Mouse (Mus musculus): ENCODE results near the gene Chp1.
"Not testable (repeated sequence)": the region's sequence is repeated elsewhere in the genome, so short reads cannot be mapped to it uniquely, and the experiment has no call there.

Gene Chp1

DNA sequence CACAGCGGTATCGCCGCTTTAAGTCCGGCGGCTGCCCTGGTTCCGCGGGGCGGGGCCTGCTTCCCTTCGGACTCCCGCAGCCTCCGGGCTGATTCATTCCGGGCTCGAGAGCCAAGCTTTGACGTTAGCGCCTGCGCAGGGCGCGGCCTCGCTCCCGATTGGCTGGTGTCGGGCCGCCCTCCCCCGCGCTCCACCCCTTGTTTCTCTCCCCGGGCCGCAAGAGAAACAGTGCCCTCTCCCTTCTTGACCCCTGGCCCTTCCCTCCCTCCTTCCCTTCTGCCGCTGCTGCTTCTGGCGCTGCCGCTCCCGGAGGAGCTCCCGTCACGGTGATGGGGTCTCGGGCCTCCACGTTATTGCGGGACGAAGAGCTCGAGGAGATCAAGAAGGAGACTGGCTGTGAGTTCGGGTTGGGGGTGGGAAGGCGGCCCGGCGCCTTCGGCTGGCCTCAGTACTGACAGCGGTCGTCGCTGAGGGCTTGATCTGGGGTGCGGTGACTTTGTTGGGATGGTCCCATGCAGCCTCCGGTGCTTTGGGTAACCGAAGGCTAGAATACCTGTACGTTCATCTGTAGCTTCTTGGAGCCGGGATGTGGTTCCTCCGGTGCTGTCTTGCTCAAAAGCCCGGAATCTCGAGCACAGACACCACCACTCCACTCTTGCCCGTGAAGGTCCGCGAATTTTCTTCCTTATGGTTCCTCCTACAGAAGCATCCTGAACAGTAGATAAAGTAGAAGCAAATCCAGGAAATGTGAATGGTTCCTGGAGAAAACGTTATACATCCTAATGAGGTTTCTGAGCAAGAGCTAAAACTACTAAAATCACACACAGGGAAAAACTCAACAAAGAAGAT lies at the start of gene Chp1, which contains the start of gene Exd1:
TSS of gene Chp1 (plus strand) at position 176 of the 849 bp plus-strand sequence.
TSS of gene Exd1 (minus strand) at position 106 of the 849 bp plus-strand sequence.
- peak; percentile 97 for DNase-seq (ENCODE audit: low spot score in 2 of 2)

DNA sequence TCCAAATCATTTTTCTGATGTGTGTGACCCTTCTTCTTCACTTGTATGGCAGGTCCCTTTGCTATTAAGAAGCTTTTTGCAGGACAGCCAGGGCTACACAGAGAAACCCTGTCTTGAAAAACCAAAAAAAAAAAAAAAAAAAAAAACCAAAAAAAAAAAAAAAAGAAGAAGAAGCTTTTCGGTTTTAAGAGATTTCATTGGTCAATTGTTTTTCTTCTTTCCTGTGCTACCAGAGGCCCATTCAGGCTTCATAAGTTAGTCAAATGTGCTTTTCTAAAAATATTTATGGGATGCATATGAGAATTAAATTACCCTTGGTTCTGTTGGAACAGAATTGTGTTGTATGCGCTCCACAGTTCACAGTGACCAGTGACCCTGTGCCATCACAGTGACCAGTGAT lies 48.6 kb upstream of the Chp1 start:
- no peak for DNase-seq (ENCODE audit: low spot score in 2 of 2)

DNA sequence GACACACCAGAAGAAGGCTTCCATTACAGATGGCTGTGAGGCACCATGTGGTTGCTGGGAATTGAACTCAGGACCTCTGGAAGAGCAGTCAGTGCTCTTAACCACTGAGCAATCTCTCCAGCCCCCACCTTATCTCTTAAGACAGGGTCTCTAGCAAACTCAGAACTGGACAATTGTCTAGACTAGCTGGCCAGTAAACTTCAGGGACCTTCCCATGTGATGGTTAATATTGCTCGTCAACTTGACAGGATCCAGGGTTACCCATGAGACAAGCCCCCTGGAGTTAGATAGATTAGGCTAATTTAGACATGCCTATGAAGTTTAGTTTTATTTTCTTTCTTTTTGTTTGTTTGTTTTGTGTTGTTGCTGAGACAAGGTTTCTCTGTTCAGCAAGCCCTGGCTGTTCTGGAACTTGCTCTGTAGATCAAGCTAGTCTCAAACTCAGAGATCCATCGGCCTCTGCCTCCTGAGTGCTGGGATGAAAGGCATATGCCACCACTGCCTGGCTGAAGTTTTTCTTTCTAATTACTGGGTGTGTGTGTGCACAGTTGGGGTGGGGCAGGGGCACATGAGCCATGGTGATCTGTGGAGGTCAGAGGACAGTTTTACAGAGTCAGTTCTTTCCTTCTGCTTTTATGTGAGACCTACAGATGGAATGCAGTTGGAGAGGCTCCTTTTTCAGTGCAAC lies 46.4 kb upstream of the Chp1 start:
- no peak for DNase-seq (ENCODE audit: low spot score in 2 of 2)

DNA sequence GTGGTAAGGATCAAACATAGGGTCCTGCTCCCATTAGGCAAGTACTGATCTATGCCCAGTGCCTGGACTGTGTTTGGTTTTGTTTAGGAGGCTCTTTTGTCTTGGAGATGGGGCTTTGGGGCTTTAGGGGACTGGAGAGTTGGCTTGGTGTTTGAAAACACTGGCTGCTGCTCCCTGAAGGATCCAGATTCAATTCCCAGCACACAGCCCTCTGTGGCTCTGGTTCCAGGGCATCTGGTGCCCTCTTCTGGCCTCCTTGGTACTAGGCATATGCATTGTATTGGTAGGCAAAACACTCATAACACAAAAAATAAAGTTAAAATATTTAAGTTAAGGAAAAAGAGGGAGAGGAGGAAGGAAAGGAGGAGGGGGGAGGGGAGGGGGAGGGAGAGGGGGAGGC lies 40.4 kb upstream of the Chp1 start:
- DNase-seq (ENCODE audit: low spot score in 2 of 2) = no peak

DNA sequence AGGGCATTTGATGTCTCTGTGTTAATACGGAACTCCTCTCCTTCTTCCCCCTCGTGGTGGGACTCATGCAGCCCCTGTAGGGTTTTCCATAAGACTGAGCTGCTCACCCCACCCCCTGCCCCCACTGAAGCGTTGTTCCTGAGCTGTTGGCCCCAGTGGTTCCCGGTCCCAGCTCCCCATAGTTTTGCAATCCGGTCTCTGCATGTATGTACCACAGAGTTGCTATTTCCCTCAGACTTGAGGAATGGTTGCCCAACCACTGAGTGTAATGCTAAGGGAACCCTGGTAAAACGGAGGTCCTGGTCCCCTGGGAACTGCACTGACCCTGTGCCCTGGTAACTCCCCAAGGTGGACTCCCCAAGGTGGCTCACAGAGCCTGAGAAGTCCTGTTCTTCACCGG lies 39.0 kb upstream of the Chp1 start:
- DNase-seq (ENCODE audit: low spot score in 2 of 2) = not testable (repeated sequence)

DNA sequence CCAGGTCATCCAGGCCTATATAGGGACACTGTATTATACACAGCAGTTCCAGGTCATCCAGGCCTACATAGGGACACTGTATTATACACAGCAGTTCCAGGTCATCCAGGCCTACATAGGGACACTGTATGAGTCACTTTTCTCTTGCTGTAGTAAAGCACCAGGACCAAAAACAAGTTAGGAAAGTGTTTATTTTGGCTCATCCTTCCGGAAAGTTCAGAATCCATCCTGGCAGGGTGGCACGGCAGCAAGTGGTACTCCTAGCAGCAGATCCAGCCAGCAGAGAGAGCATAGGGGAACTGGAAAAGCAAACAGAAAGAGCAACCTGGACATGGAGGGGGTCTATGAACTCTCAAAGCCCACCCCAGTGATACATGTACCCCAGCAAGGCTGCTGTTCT lies 36.6 kb upstream of the Chp1 start:
- DNase-seq (ENCODE audit: low spot score in 2 of 2) = no peak

DNA sequence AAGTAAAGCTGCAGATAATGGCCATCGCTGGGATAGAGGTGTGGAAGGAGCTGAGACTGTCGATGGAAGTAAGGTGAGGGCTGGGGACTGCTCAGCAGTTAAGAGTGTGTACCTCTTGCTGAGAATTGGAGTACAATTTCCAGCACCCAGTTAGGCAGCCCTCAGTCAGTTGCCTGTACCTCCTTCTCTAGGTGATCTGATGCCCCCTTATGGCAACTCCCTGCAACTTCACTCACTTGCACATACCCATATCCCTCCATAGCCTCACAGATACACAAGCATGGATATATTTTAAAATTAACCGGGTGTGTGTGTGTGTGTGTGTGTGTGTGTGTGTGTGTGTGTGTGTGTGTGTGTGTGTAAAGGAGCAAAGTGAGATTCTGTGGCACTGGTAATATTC lies 35.2 kb upstream of the Chp1 start:
- DNase-seq (ENCODE audit: low spot score in 2 of 2) = no peak

DNA sequence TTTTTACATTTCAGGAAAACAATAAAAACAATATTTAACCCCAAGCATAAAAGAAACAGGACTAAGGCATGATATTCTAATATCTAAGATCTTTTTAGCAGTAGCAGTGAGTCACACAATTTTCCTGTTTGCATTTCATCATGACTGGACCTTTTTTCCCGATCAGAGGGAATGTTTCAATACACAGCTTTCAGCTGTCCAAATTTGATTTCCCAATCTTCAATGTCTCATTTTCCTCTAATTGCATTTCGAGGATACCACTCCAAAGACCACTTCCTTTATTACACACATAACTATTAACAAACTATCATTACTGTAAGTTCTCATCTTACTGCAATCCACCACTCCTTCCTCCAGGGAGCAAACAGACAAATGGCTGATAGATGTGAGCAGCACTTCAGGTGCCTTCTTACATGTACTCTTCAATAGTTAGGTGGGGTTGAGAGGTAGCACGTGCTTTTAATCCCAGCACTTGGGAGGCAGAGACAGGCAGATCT lies 33.4 kb upstream of the Chp1 start:
- DNase-seq (ENCODE audit: low spot score in 2 of 2) = no peak

DNA sequence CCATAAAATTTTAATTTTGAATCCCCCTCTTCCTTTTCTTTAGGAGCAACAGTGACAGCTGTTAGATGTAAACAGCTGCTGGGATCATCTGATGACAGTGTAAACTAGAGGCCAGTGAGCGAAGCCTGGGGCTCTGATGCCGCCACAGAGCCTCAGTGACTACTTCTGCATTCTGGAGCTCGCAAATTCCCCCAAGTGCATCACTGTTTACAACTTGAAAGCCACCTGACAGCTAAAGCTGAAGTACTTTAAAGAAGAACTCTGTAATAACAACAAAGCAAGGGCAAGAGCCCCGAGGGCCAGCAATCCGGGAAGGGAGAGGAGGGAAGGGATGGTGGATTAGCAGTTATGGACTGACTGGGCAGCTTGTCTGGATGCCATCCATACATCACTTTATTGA lies 30.7 kb upstream of the Chp1 start:
- no peak for DNase-seq (ENCODE audit: low spot score in 2 of 2)

DNA sequence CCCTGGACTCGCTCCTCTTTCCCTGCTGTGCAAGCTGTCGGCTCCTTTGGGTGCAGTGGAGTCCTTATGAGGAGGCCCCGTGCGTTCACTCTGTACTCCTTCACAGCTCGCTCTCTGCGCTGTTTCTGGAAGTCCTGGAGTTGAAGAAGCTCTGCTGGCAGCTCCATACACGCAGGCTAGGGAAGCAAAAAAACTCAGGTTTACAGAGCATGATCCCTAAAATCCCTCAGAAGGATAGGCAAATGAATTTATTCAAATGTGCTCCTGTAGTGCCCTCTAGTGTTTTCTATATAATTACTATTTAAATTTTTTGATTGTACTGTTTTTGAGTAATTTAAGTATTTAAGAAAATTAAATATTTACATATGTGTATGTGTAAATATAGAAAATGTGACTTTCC lies 26.9 kb upstream of the Chp1 start:
- no peak for DNase-seq (ENCODE audit: low spot score in 2 of 2)

DNA sequence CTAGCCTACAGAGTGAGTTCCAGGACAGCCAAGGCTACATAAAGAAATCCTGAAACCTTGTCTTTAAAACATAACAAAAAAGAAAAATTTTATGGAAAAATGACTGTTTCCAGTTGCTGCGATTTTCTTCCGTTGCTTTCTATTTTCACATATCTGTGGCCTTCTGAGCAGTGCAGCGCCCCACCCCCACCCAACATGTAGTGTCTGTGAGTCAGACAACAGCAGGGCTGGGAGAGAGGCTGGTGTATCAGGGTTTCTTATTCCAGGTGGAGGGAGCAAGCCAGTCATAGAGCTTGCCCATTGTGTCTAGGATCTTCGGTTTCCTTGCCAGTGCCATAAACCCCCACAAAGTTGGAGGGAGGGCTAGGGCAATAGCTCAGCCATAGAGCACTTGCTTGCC lies 23.7 kb upstream of the Chp1 start:
- no peak for DNase-seq (ENCODE audit: low spot score in 2 of 2)

DNA sequence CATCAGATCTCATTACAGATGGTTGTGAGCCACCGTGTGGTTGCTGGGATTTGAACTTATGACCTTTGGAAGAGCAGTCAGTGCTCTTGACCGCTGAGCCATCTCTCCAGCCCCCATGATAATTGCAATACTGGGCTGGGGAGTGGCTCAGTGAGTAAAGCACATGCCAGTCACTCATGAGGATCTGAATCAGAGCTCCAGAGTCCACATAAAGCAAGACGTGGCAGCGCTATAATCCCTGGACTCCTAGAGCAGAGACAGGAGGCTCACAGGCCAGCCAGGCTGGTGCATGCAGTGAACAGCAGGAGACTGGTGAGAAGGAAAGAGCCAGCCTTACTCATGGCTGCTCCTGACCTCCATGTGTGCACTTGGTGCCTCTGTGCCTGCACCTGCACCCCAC lies 22.1 kb upstream of the Chp1 start:
- DNase-seq (ENCODE audit: low spot score in 2 of 2) = no peak

DNA sequence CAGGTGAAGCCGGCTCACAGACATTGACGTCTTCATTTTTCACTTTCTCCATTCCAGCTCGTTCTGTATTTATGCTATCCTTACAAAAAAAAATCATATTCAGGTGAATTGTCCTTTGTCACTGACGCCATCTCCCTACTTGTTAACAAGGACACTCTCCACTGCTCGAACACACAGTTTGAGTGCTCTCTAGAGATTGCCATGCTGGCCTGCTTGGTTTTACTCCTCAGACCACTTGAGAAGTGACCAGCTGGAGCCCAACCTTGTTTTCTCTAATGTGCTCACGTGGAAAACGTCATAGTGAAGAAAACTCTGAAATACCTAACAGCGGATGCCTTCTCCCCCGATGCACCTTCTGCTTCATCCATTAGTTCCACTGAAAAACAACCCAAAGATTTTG lies 8.7 kb upstream of the Chp1 start:
- DNase-seq (ENCODE audit: low spot score in 2 of 2) = no peak

DNA sequence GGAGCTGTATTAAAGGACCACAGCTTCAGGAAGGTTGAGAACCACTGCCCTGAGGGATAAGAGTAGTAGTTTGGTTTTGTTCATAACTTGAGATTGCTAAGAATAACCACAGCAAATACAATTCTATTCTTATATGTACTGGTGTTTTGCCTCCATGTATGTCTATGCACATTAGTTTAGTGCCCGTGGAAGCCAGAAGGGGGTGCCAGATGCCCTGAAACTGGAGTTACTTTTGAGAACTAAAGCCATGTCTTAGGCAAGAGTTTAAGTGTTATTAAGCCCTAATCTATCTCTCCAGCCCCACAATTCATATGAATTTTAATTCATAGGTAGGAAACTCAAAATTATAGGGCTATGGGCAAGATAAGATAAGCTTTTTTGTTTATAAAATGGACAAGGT lies 5.4 kb upstream of the Chp1 start:
- DNase-seq (ENCODE audit: low spot score in 2 of 2) = peak; percentile 38 to 60

DNA sequence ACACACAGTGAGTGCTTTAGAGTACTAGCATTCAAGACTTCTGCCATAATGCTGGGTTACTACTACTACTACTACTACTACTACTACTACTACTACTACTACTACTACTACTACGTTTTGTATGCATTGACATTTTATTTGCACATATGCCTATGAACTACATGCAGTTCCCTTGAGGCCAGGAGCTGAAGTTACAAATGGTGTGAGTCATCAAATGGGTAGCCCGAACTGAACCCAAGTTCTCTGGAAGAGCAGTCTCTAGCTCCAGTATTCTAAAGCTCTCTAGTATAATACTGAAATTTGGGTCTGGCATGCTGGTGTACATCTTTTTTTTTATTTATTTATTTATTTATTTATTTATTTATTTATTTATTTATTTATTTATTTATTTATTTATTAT lies 3.8 kb upstream of the Chp1 start:
- DNase-seq (ENCODE audit: low spot score in 2 of 2) = no peak

DNA sequence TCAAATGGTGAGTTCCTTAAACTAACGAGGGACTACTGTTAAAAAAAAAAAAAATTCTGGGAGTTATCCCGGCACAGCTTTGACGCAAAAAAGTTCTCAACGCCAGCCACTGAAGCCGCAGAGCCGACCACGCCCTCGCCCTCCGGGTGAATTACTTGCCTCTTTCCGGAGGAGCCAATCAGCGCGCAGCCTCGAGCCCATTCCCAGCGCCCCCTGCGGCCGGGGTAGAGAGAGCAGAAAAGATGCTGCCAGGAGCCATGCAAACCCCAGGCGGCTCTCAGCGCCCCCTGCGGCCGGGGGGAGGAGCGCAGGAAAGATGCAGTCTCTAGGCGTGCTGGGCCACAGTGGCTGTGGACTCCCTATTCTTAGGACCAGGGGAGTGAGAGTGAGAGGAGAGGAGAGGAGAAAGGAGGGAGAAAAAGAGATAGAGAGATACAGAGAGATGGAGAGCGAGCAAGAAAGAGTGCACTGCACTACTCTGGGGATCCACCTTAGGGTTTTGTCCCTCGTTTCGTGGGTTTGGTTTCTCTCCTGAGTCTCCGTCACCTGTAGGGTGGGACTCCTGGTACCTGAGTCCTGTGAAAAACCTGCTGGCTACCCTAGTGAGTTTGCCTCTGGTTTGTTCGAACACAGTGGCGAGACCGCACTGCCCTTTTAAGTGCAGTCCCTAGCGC lies 512 bp upstream of the Chp1 start:
- peak; percentile 75 to 85 for DNase-seq (ENCODE audit: low spot score in 2 of 2)

DNA sequence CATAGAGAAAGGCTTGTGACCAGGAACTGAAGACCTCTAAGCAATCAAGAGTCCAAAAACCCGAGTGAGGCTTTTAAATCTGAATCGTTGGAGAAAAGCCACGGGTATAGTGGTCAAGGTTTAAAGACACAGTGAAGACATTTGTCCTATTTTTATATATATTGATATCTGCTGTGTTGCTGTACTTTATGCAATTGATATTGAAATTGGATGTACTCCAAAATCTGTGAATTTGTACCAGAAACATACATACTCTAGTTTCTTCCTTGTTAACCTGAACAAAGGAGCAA lies 819 bp downstream of the Chp1 start:
- DNase-seq (ENCODE audit: low spot score in 2 of 2) = no peak

DNA sequence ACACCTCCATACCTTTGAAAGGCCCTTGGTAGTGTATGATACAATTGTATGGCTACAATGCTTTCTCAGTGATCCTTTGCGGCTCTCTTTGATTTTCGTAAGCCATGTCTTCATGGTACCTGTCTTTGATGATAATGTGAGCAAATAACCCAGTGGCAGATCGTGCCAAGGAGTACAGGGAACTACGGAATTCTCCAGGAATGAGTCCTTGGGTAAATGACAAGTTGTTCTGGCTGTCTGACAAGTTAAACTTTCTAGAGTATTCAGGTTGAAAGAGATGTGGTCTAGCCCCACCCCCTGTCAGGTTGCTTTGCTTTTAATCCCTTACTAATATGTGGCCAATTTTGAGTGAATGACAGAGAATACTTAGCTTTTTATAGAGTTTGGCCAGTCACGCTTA lies 1.2 kb downstream of the Chp1 start:
- no peak for DNase-seq (ENCODE audit: low spot score in 2 of 2)

DNA sequence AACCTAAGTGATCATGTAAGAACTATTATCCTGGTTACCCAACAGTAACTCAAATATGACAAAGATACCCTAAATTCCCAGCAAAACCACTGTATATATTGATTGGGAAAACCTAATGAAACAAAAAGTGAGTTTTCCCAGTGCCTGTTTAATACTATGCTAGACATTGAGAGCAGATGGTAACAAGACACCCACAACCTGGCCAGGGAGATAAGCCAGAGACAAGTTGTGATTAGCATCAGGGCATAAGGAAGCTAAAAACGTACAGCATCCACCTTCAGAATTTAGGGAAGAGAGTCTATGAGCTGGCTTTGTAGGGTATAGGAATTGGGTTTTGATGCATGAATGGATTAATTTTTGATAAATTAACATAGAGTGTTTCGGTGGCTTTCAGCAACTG lies 2.2 kb downstream of the Chp1 start:
- DNase-seq (ENCODE audit: low spot score in 2 of 2) = no peak

DNA sequence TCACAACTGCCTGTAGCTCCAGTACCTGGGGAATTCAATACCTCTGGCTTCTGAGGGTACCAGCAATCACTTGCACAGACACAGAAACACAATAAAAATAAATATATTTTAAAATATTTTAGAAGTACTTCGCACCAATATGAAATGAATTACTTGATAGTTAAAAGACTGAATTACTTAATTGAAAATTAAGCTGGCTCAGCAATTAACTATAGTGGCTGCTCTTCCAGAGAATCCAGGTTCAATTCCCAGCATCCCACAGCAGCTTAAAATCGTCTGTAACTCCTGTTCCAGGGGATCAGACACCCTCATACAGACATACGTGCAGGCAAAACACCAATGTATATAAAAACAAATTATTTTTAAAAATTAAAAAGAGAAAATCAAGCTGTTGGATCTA lies 10.5 kb downstream of the Chp1 start:
- DNase-seq (ENCODE audit: low spot score in 2 of 2) = no peak

DNA sequence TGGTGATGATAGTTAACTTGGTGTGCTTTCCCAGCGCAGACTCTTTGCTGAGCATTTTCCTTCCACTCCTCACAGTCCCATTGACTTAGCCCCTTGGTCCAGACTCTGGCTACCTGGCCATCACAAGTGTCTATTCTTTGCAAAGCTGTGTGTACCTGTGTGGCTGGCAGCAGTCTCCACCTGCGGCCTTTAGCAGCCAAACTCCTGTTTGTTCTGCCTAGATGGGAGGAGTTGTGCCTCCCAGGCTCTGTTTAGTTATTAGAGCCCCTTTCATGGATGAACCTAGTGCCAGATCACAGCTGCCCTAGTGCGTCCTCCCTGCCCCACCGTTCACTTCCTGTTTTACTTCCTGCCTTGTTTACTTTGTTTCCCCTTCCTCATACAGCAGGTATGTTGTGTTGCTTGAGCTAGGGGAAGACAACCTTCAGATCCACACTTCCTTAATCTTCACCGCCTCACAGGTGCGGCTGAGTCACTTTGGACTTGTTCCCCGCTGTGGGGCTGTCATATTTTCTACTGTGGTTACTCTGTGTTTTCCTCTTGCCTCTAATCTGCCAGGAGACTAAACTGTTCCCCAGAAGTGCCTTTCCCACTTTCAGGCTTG lies 11.3 kb downstream of the Chp1 start:
- DNase-seq (ENCODE audit: low spot score in 2 of 2) = peak in 1 of 2 experiments; percentile 3

DNA sequence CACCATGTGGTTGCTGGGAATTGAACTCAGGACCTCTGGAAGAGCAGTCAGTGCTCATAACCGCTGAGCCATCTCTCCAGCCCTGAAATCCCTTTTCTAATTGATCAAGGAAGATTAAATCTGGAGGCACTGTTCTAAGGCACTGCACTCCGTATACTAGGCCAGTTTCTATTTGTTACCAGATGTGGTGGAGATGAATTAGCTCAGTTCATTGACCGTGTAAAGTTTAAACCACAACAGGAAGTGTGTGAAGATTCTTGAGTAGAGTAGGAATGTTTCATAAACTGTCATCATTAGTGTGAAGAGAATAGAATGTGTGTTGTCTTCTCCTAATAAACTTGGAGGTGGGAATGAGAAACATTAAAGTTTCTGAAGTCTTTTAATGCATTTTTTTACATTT lies 14.3 kb downstream of the Chp1 start:
- no peak for DNase-seq (ENCODE audit: low spot score in 2 of 2)

Measured in spleen, postnatal 14 days (tissue).